Mouse (Mus musculus): ENCODE results near the gene Aurkb.

Gene Aurkb

GRCm38 (mm10) chr11:69078805-69079438 is 33.5 kb downstream of the Aurkb start:
- in situ Hi-C loops (cut with MboI, MseI): loop anchor here (5.0 kb wide), 1 partner anchor 93 kb away; no protein-coding TSS in a partner anchor

- in situ Hi-C loops (cut with MboI, MseI): no loop called here
These were observed 34.8 kb downstream of the Aurkb start for GRCm38 (mm10) chr11:69080102-69080854.

- in situ Hi-C loops (cut with MboI, MseI): no loop called here
These were observed 35.4 kb downstream of the Aurkb start for GRCm38 (mm10) chr11:69080855-69081222.

- in situ Hi-C loops (cut with MboI, MseI): no loop called here
These were observed 36.2 kb downstream of the Aurkb start for GRCm38 (mm10) chr11:69081613-69082012.

- in situ Hi-C loops (cut with MboI, MseI): no loop called here
These were observed 40.2 kb downstream of the Aurkb start for GRCm38 (mm10) chr11:69085608-69086007.

GRCm38 (mm10) chr11:69086390-69086789 is 40.9 kb downstream of the Aurkb start:
- in situ Hi-C loops (cut with MboI, MseI): no loop called here

GRCm38 (mm10) chr11:69087082-69087481 is 41.6 kb downstream of the Aurkb start:
- in situ Hi-C loops (cut with MboI, MseI): no loop called here

GRCm38 (mm10) chr11:69087597-69087996 is 42.1 kb downstream of the Aurkb start:
- in situ Hi-C loops (cut with MboI, MseI): no loop called here

GRCm38 (mm10) chr11:69088103-69088855 is 42.8 kb downstream of the Aurkb start, which contains the start of gene Vamp2:
Gene Vamp2, plus strand, starts transcription at chr11:69088490.
- in situ Hi-C loops (cut with MboI, MseI): no loop called here

GRCm38 (mm10) chr11:69088856-69089615 is 43.6 kb downstream of the Aurkb start:
- in situ Hi-C loops (cut with MboI, MseI): no loop called here

GRCm38 (mm10) chr11:69089616-69090290 is 44.3 kb downstream of the Aurkb start:
- in situ Hi-C loops (cut with MboI, MseI): loop anchor here (10.0 kb wide), 1 partner anchor 575 kb away; the partner anchor contains the start of genes Cd68 and Mpdu1

GRCm38 (mm10) chr11:69090367-69090766 is 44.9 kb downstream of the Aurkb start:
- in situ Hi-C loops (cut with MboI, MseI): loop anchor here (10.0 kb wide), 1 partner anchor 574 kb away; the partner anchor contains the start of genes Cd68 and Mpdu1

GRCm38 (mm10) chr11:69091566-69092385 is 46.3 kb downstream of the Aurkb start:
- in situ Hi-C loops (cut with MboI, MseI): loop anchor here (10.0 kb wide), 1 partner anchor 573 kb away; the partner anchor contains the start of genes Cd68 and Mpdu1

- in situ Hi-C loops (cut with MboI, MseI): loop anchor here (10.0 kb wide), 1 partner anchor 572 kb away; the partner anchor contains the start of genes Cd68 and Mpdu1
These were observed 46.9 kb downstream of the Aurkb start for GRCm38 (mm10) chr11:69092386-69092751.

- in situ Hi-C loops (cut with MboI, MseI): loop anchor here (10.0 kb wide), 1 partner anchor 572 kb away; the partner anchor contains the start of genes Cd68 and Mpdu1
These were observed 47.4 kb downstream of the Aurkb start for GRCm38 (mm10) chr11:69092871-69093270.

GRCm38 (mm10) chr11:69093856-69094255 is 48.4 kb downstream of the Aurkb start:
- in situ Hi-C loops (cut with MboI, MseI): loop anchor here (10.0 kb wide), 1 partner anchor 571 kb away; the partner anchor contains the start of genes Cd68 and Mpdu1

- in situ Hi-C loops (cut with MboI, MseI): loop anchor here (10.0 kb wide), 1 partner anchor 570 kb away; the partner anchor contains the start of genes Cd68 and Mpdu1
These were observed 49.4 kb downstream of the Aurkb start, which contains the start of gene Per1 for GRCm38 (mm10) chr11:69094697-69095429. Gene Per1, plus strand, starts transcription at chr11:69095217.

GRCm38 (mm10) chr11:69095511-69096231 is 50.2 kb downstream of the Aurkb start:
- in situ Hi-C loops (cut with MboI, MseI): loop anchor here (10.0 kb wide), 1 partner anchor 569 kb away; the partner anchor contains the start of genes Cd68 and Mpdu1
